Mouse (Mus musculus) retina, postnatal 7 days (tissue): ENCODE data around the gene Pglyrp2.
A peak's percentile ranks its signal among the peaks of the same experiment; 100 is the strongest.

Source experiments
- DNase-seq: peaks from one replicate; pipeline ENCODE4 v3.0.0-alpha.2; 2012; ENCODE audit warnings: low read depth, low spot score

Gene Pglyrp2

DNA sequence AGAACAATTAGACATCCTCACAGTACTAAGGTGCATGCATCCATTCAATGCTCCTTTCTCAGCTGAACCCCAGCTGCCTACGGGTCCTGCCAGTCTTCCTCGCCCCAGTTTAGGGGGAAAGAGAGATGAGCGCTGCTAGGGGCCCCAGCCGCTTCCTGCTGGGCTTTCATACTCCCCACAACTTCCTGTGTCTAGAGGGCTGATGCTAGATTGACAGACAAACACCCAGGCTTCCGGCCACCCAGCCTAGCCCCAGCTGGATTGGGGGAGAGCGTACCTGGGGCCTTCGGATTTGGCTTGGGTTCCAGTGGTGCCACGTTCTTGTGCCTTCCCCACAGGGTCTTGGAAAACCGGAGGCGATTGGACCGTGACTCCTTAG lies 21.2 kb downstream of the Pglyrp2 start:
- DNase-seq = no peak

DNA sequence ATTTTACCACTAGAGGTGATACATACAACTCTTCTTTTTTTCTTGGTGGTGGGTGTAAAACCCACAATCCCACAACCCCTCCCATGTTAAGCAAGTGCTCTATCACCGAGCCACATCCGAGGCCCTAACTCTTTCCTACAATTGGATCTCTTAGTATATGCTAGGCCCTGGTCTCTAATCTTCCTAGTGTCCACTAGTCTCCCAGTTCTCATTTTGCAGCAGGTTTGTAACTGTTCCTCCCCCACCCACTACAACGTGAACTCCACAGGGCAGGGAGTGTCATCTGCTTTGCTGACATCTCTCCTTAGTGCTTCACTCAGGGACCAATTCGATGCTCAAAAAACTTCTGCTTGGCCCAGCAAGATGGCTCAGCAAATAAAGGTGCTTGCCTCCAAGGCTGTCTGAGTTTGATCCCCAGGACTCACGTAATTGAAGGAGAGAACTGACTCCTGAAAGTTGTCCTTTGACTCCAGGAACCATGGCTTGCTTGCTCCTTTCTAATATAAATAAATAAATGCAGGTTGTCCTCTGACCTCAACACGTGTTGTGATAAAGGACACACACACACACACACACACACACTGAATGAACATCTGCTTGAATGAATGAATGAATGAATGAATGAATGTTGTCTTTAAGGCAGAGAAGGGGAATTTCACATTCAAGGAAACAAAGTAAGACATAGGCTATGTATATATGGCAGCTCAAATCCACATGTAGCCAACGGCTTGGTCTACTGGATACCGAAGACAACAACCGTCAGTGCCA lies 21.8 kb downstream of the Pglyrp2 start:
- DNase-seq = no peak

GRCm38 (mm10) chr17:32396266-32396665 lies 27.7 kb downstream of the Pglyrp2 start:
- no peak for DNase-seq

DNA sequence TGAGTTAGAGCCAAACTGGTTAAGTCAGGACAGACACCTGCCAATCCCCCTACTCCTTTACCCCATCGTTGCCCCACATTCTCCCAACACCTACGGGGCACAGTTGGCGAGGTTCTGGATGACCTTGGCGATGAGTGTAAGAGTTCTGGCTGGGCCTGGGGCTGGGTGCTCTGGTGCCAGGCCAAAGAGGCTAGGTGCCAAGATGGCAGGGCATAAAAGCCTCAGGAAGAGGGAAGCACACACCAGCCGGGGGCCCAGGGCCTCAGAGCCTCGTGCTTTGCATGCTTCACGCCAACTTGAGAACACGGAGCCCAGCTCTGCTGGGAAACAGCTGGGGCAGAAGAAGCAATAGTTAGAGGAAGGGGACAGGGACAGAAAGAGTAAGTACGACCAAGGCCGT lies 30.0 kb downstream of the Pglyrp2 start:
- DNase-seq = no peak

DNA sequence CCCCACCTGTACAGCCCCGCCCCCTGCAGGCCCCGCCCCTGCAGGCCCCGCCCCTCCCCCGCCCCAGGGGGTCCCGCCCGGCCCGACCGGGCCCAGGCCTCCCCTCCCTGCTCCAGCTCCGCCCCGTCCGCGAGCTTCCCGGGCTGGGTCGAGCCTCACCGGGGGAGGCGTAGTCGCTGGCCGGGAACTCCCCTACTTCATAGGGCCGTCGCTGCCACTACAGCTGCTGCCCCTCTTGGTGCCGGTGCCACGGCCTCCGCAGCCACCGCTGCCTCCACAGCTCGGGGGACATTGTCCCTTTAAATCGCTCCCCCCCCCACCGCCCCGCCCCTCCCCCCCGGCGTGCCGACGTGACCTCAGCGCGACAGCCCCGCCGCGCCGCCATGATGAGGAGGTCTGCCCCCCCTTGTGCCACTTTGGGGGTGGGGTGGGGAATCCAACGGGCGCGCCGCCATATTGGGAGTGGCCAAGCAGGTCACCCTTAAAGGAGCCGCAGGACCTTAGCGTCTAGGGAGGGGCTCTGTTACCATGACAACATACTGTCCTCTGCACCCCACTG lies 34.8 kb downstream of the Pglyrp2 start, which contains the start of gene Wiz:
TSS of gene Wiz (minus strand) at position 339 of the 559 bp plus-strand sequence.
- DNase-seq = peak; percentile 89

- no peak for DNase-seq
Measured at GRCm38 (mm10) chr17:32388370-32389100, 35.4 kb downstream of the Pglyrp2 start.

DNA sequence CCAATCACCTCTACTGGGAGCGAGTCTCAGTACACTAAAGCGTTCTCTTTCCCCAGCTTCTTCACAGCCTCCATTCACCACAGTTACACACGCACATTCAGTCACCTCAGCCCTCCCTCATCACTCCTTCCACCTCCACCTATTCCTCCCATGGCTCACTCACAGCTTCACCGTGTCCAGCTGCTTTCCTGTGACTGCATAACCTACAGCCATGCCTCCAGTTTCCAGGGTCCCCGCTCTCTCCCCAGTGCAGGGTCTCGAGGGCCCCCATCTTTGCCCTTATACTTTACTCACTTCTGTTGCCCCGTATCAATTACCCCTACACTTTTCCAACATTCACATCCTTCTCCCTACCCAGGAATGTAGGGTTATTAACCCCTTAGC lies 36.0 kb downstream of the Pglyrp2 start:
- DNase-seq = no peak

GRCm38 (mm10) chr17:32386659-32387432 lies 37.1 kb downstream of the Pglyrp2 start:
- no peak for DNase-seq

- DNase-seq = no peak
Measured at GRCm38 (mm10) chr17:32383661-32384060, 40.3 kb downstream of the Pglyrp2 start.

DNA sequence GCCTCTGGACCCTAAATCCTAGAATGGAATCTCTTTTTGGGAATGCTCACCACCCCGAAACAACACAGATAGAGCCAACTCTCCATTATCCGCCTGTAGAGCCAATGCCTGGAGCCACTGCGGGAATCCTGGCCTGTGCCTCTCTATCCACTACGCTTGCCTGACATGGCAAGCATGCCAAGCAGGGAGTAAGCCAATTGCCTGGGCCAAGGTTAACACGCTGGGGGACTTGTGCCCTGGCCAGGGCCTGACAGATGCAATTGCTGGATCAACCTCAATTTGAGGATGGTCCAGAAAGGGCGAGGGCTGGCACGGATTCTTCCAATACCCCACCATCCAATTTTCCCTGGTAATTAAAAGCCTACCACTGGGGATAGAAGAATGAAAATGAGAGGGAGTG lies 41.4 kb downstream of the Pglyrp2 start:
- DNase-seq = no peak

- DNase-seq = no peak
Measured at GRCm38 (mm10) chr17:32378786-32379185, 45.2 kb downstream of the Pglyrp2 start.

- DNase-seq = no peak
Measured at GRCm38 (mm10) chr17:32377137-32377536, 46.8 kb downstream of the Pglyrp2 start.

- DNase-seq = no peak
Measured at GRCm38 (mm10) chr17:32376475-32376874, 47.5 kb downstream of the Pglyrp2 start.

- no peak for DNase-seq
Measured at GRCm38 (mm10) chr17:32368991-32369578, 54.9 kb downstream of the Pglyrp2 start.

GRCm38 (mm10) chr17:32367706-32368105 lies 56.3 kb downstream of the Pglyrp2 start:
- no peak for DNase-seq

DNA sequence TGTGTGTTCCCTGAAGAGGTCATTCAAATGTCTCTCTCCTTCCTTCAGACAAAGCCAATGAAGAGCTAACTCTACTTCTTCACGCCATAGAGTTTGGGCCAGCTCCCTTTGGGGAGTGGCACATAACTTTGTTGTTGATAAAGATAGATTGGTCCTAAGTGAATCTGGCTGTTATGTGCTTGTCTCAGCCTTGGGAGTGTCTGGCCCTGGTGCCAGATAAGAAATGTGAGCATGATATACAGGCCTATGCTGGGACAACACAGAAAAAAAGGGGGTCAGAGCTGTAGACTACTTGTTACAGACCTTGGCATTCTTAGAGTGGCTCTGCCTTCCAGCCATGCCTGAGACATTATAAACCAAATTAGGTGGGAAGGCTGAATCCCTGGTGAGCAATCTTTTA lies 58.7 kb downstream of the Pglyrp2 start:
- no peak for DNase-seq

- no peak for DNase-seq
Measured at GRCm38 (mm10) chr17:32364850-32365249, 59.1 kb downstream of the Pglyrp2 start.

- DNase-seq = peak; percentile 81
Measured at GRCm38 (mm10) chr17:32364331-32364730, 59.6 kb downstream of the Pglyrp2 start.

GRCm38 (mm10) chr17:32363821-32364301 lies 60.1 kb downstream of the Pglyrp2 start:
- no peak for DNase-seq

DNA sequence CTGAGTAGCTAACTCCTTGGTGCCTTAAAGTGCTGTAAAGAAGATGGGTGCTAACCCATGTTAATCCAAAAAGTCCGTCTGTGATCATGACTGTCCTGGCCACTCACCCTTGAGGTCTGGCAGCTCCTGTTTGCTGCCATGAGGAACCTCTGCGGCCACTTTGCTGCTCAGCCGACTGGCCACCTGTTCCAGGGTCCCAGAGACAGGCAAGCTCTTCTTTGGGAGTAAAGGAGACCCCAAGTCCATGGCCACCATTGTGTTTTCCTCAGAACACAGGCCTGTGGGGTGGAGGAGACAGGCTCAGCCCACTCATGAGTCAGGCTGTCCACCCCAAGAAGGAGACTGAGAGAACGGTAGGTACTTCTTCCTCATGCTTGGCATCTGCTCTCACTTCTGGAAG lies 61.3 kb downstream of the Pglyrp2 start:
- DNase-seq = no peak
